Mouse (Mus musculus): ENCODE results near the gene Gys1. TPM values are rescaled to one million over a fixed set of nuclear protein-coding genes. Genes with fewer than 3 reads are reported as not detected.
"Not testable (repeated sequence)": the region's sequence is repeated elsewhere in the genome, so short reads cannot be mapped to it uniquely, and the experiment has no call there.

Gene Gys1
- polyA plus RNA-seq, 1 experiment from 2014 or later, result 21.7 TPM

DNA sequence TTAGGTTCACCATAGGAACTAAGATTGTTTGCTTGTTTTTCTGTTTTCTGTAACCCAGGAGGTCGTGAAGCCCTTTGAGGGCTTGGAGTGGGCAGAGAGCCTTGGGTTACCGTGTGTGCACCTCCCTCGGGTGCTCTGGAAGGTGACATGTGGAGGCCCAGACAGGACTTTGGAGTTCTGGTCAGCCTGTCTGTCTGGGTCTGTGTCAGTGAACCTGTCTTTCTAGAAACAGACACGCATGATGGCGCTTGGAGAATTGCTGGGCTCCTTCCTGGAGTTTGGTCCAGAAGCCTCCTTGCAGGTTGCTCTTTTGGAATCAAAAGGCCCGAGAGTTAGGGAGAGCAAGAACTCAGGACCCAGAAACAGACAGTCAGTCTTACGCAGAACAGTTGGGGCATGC is 25.7 kb downstream of the Gys1 start:
- Histone ChIP-seq H3K27ac (replicated peaks) (peak overlapping the region; percentile 87), H3K4me2 (peak overlapping the region; percentile 59), H3K4me3 (replicated peaks) (peak overlapping the region; percentile 57), H3K9me3 (replicated peaks) (no peaks in the 10 kb centered on the region), H3K36me3 (peaks cover 51% of the 10 kb centered on the region), H3K27me3 (replicated peaks) (no peaks in the 10 kb centered on the region), H3K9ac (replicated peaks) (peak overlapping the region; percentile 27), H3K4me1 (peaks cover 57% of the 10 kb centered on the region)
- peak; percentile 0; the same call in 1 of the 2 replicates for ATAC-seq (ENCODE audit: low FRiP score)
- 74% methylated on average over 7 of the region's 7 CpGs for WGBS

- peak overlapping the region; percentile 59 for H3K4me2 ChIP-seq
- peaks cover 62% of the 10 kb centered on the region for H3K4me1 ChIP-seq
- no peaks in the 10 kb centered on the region for H3K9me3 ChIP-seq (replicated peaks)
- WGBS, result 20% methylated on average over 13 of the region's 13 CpGs
- H3K9ac ChIP-seq (replicated peaks), result no peak overlapping the region; the same call in 1 of the 2 replicates
- H3K27me3 ChIP-seq (replicated peaks), result no peaks in the 10 kb centered on the region
- peaks cover 46% of the 10 kb centered on the region for H3K36me3 ChIP-seq
- no peak for ATAC-seq (ENCODE audit: low FRiP score)
- peak overlapping the region; percentile 87 for H3K27ac ChIP-seq (replicated peaks)
- no peak overlapping the region; the same call in 1 of the 2 replicates for H3K4me3 ChIP-seq (replicated peaks)
Observed at GRCm38 (mm10) chr7:45460860-45461314, 26.2 kb downstream of the Gys1 start.

DNA sequence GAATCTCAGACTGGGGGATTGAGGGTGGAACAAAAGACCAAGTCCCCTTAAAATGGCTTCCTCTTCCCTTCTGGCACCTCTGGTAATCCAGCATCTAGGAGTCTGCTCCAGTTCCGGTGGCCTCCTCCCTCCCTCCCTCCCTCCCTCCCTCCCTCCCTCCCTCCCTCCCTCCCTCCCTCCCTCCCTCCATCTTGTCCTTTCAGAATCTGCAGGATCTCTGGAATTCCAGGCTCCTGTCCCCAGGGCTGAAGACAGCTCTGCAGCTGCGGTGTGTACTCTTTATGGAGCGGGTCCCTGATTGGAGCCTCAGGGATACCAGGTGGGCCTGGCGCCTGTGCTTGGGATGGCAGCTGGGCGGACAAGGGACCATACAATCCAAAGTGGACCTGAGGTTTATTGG is 26.7 kb downstream of the Gys1 start:
- peaks cover 44% of the 10 kb centered on the region for H3K36me3 ChIP-seq
- H3K27ac ChIP-seq (replicated peaks), result peak overlapping the region; percentile 87
- H3K9me3 ChIP-seq (replicated peaks), result no peaks in the 10 kb centered on the region
- H3K9ac ChIP-seq (replicated peaks), result no peak overlapping the region
- H3K4me2 ChIP-seq, result peak overlapping the region; percentile 59; the same call in 1 of the 2 replicates
- WGBS, result 33% methylated on average over 5 of the region's 5 CpGs
- no peaks in the 10 kb centered on the region for H3K27me3 ChIP-seq (replicated peaks)
- no peak overlapping the region for H3K4me3 ChIP-seq (replicated peaks)
- peaks cover 66% of the 10 kb centered on the region for H3K4me1 ChIP-seq
- no peak for ATAC-seq (ENCODE audit: low FRiP score)

GRCm38 (mm10) chr7:45461781-45462180 is 27.1 kb downstream of the Gys1 start:
- Histone ChIP-seq H3K9me3 (replicated peaks) (no peaks in the 10 kb centered on the region), H3K9ac (replicated peaks) (no peak overlapping the region), H3K4me2 (no peak overlapping the region), H3K36me3 (peaks cover 44% of the 10 kb centered on the region), H3K4me1 (peaks cover 62% of the 10 kb centered on the region), H3K27ac (replicated peaks) (no peak overlapping the region; the same call in 1 of the 2 replicates), H3K4me3 (replicated peaks) (no peak overlapping the region), H3K27me3 (replicated peaks) (no peaks in the 10 kb centered on the region)
- 75% methylated on average over 4 of the region's 4 CpGs for WGBS
- ATAC-seq (ENCODE audit: low FRiP score), result no peak

- Histone ChIP-seq H3K36me3 (peaks cover 38% of the 10 kb centered on the region), H3K9me3 (replicated peaks) (no peaks in the 10 kb centered on the region), H3K9ac (replicated peaks) (no peak overlapping the region), H3K27ac (replicated peaks) (no peak overlapping the region), H3K4me1 (peaks cover 62% of the 10 kb centered on the region), H3K27me3 (replicated peaks) (no peaks in the 10 kb centered on the region), H3K4me2 (no peak overlapping the region), H3K4me3 (replicated peaks) (no peak overlapping the region)
- ATAC-seq (ENCODE audit: low FRiP score), result no peak
- 89% methylated on average over 4 of the region's 4 CpGs for WGBS
Observed at GRCm38 (mm10) chr7:45462325-45462724, 27.7 kb downstream of the Gys1 start.

GRCm38 (mm10) chr7:45462868-45463267 is 28.2 kb downstream of the Gys1 start:
- ATAC-seq (ENCODE audit: low FRiP score); H3K4me2 ChIP-seq; H3K9ac ChIP-seq (replicated peaks); H3K27me3 ChIP-seq (replicated peaks); H3K27ac ChIP-seq (replicated peaks); H3K4me3 ChIP-seq (replicated peaks); H3K9me3 ChIP-seq (replicated peaks): not testable (repeated sequence)
- 88% methylated on average over 4 of the region's 4 CpGs for WGBS
- Histone ChIP-seq H3K4me1 (peaks cover 59% of the 10 kb centered on the region), H3K36me3 (peaks cover 34% of the 10 kb centered on the region)

- Histone ChIP-seq H3K4me2 (no peak overlapping the region), H3K9ac (replicated peaks) (no peak overlapping the region), H3K9me3 (replicated peaks) (no peaks in the 10 kb centered on the region), H3K27me3 (replicated peaks) (no peaks in the 10 kb centered on the region), H3K27ac (replicated peaks) (no peak overlapping the region), H3K36me3 (peaks cover 30% of the 10 kb centered on the region), H3K4me1 (peaks cover 54% of the 10 kb centered on the region), H3K4me3 (replicated peaks) (no peak overlapping the region)
- ATAC-seq (ENCODE audit: low FRiP score), result no peak
- 95% methylated on average over 7 of the region's 7 CpGs for WGBS
Observed at GRCm38 (mm10) chr7:45463987-45464778, 29.5 kb downstream of the Gys1 start.

GRCm38 (mm10) chr7:45465112-45465511 is 30.5 kb downstream of the Gys1 start:
- H3K36me3 ChIP-seq, result peaks cover 30% of the 10 kb centered on the region
- peak overlapping the region; percentile 79; the same call in 1 of the 2 replicates for H3K4me3 ChIP-seq (replicated peaks)
- H3K4me2 ChIP-seq, result peak overlapping the region; percentile 96
- no peak for ATAC-seq (ENCODE audit: low FRiP score)
- no peak overlapping the region for H3K9ac ChIP-seq (replicated peaks)
- H3K9me3 ChIP-seq (replicated peaks), result no peaks in the 10 kb centered on the region
- 97% methylated on average over 12 of the region's 12 CpGs for WGBS
- peaks cover 53% of the 10 kb centered on the region for H3K4me1 ChIP-seq
- H3K27me3 ChIP-seq (replicated peaks), result no peaks in the 10 kb centered on the region
- no peak overlapping the region for H3K27ac ChIP-seq (replicated peaks)

DNA sequence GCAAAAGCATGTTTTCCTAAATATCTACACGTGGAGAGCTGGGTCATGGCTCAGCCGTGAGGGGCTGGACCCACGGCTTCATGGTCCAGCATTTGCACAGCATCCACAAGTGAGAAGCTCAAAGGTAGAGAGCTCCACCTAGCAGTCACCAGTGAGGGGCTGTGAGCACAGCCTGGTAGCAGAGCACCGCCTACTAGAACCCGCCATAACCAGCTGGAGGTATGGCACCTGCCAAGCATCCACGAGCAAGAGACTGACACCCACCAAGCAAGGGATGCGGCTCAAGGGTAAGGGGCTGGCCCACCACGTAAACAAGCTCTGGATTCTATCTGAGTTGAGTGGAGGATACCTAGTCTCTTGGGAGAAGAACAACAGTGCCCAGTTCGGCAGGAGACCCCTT is 30.9 kb downstream of the Gys1 start:
- Histone ChIP-seq H3K9ac (replicated peaks) (peak overlapping the region; percentile 89), H3K27ac (replicated peaks) (no peak overlapping the region), H3K4me1 (peaks cover 48% of the 10 kb centered on the region), H3K4me2 (peak overlapping the region; percentile 96), H3K4me3 (replicated peaks) (peak overlapping the region; percentile 79), H3K36me3 (peaks cover 30% of the 10 kb centered on the region), H3K9me3 (replicated peaks) (no peaks in the 10 kb centered on the region), H3K27me3 (replicated peaks) (no peaks in the 10 kb centered on the region)
- whole genome bisulfite sequencing, result 81% methylated on average over 9 of the region's 9 CpGs
- ATAC-seq (ENCODE audit: low FRiP score), result no peak

DNA sequence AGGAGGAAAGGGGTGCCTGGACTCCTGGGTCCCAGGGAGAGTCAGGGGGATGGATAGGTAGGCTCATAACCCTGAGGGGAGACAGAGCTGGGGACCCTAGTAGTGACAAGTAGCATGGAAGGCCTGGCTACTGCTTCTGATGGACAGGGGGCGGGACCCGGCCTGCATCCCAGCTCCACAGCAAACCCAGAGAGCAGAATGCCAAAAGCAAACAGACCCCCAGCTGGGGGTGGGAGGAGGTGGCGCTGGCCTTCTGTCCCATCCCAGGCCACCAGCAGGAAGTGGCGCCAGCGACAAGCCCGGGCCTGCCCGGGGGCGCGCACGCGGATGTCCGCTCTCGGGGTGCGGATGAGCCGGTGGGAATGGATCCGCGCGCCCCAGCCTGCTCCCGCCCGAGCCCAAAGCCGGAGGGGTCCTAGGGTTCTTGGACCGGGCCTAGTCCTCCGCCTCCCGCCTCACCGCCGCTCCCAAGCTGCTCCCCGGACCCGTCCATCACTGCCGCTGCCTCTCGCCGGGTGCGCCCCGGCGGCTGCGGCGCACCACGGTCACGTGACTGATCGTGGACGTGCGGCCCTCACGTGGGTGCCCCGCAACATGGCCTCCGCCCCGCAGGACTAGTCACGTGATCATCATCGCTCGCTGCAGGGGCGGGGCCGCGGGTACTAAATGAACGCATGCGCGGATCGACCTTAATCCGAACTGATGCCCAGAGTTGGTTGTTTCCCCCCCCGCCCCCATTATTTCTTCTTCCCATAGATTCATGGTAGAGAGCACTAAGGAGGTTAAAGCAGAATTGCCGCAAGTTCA is 31.8 kb downstream of the Gys1 start, which contains the start of gene Bax:
TSS of gene Bax (minus strand) at position 616 of the 807 bp plus-strand sequence.
- peak; percentile 86 for ATAC-seq (ENCODE audit: low FRiP score)
- H3K4me1 ChIP-seq, result peaks cover 40% of the 10 kb centered on the region
- H3K4me2 ChIP-seq, result peak within 1 kb of the TSS; percentile 96
- peak within 1 kb of the TSS; percentile 80 for H3K27ac ChIP-seq (replicated peaks)
- under 1% methylated on average over 57 of the region's 58 CpGs for WGBS
- no peaks in the 10 kb centered on the region for H3K9me3 ChIP-seq (replicated peaks)
- H3K27me3 ChIP-seq (replicated peaks), result no peaks in the 10 kb centered on the region
- H3K36me3 ChIP-seq, result peaks cover 30% of the 10 kb centered on the region
- peak within 1 kb of the TSS; percentile 79 for H3K4me3 ChIP-seq (replicated peaks)
- peak within 1 kb of the TSS; percentile 89 for H3K9ac ChIP-seq (replicated peaks)

- H3K27me3 ChIP-seq (replicated peaks), result no peaks in the 10 kb centered on the region
- 0 out of 2 replicates have a peak overlapping the region, but pooled peaks have one; percentile 41 for H3K27ac ChIP-seq (replicated peaks)
- ATAC-seq (ENCODE audit: low FRiP score), result no peak
- peak overlapping the region; percentile 79 for H3K4me3 ChIP-seq (replicated peaks)
- peak overlapping the region; percentile 96 for H3K4me2 ChIP-seq
- peaks cover 25% of the 10 kb centered on the region for H3K36me3 ChIP-seq
- peak overlapping the region; percentile 36; the same call in 1 of the 2 replicates for H3K9ac ChIP-seq (replicated peaks)
- H3K4me1 ChIP-seq, result peaks cover 34% of the 10 kb centered on the region
- H3K9me3 ChIP-seq (replicated peaks), result no peaks in the 10 kb centered on the region
- 39% methylated on average over 7 of the region's 7 CpGs for WGBS
Observed at GRCm38 (mm10) chr7:45467090-45467670, 32.5 kb downstream of the Gys1 start.

All from neural tube, embryonic 15.5 days (tissue).